Mouse (Mus musculus) heart, embryonic 14.5 days (tissue): ENCODE results near the gene Sbk3. TPM values are rescaled to one million over a fixed set of nuclear protein-coding genes. Genes with fewer than 3 reads are reported as not detected.
A peak's percentile ranks its signal among the peaks of the same experiment; 100 is the strongest.
"Not testable (repeated sequence)": the region's sequence is repeated elsewhere in the genome, so short reads cannot be mapped to it uniquely, and the experiment has no call there.

Source experiments
- ATAC-seq: fragments of 200-750 bp; cut with Nextera tagmentation; 2 replicates; pipeline ENCODE4 v1.8.0; 2017; ENCODE audit warnings: low read depth, moderate TSS enrichment; ENCODE audit not compliant: insufficient number of reproducible peaks, insufficient read depth, low FRiP score
- H3K27ac ChIP-seq, 2 experiments: fragments of 200-500 bp in 1 of 2; fragments of 300-500 bp in 1 of 2; sonication (generic) in 1 of 2; replicated peaks in 1 of 2; 2 replicates each; pipeline ENCODE4 v1.5.1; 2012 to 2014; ENCODE audit warnings: low read depth in 2 of 2, low read length in 2 of 2, control low read depth in 1 of 2, mild to moderate bottlenecking in 1 of 2, mixed read lengths in 1 of 2; ENCODE audit not compliant: control insufficient read depth in 1 of 2, insufficient read depth in 1 of 2
- H3K27me3 ChIP-seq: fragments of 300-500 bp; sonication (generic); 2 replicates; pipeline ENCODE4 v1.6.1; 2014; ENCODE audit warnings: mild to moderate bottlenecking, low read length, control low read depth; ENCODE audit not compliant: control insufficient read depth, insufficient read depth
- H3K36me3 ChIP-seq: fragments of 300-500 bp; sonication (generic); 2 replicates; pipeline ENCODE4 v1.6.1; 2014; ENCODE audit warnings: mild to moderate bottlenecking, control low read depth, low read length, mixed read lengths; ENCODE audit not compliant: control insufficient read depth, insufficient read depth
- H3K4me1 ChIP-seq, 2 experiments: fragments of 200-500 bp in 1 of 2; fragments of 300-500 bp in 1 of 2; sonication (generic) in 1 of 2; 2 replicates each; pipeline ENCODE4 v1.6.1; 2012 to 2014; ENCODE audit warnings: low read length in 2 of 2, control low read depth in 1 of 2, mixed read lengths in 1 of 2; ENCODE audit not compliant: control insufficient read depth in 2 of 2, insufficient read depth in 2 of 2
- H3K4me2 ChIP-seq: fragments of 300-500 bp; sonication (generic); 2 replicates; pipeline ENCODE4 v1.6.1; 2014; ENCODE audit warnings: mild to moderate bottlenecking, low read length
- H3K4me3 ChIP-seq, 2 experiments: fragments of 200-500 bp in 1 of 2; fragments of 300-500 bp in 1 of 2; sonication (generic) in 1 of 2; 2 replicates each; pipeline ENCODE4 v1.5.1; 2012 to 2014; ENCODE audit warnings: low read length in 2 of 2, mild to moderate bottlenecking in 2 of 2, control low read depth in 1 of 2, low read depth in 1 of 2, moderate library complexity in 1 of 2; ENCODE audit not compliant: control insufficient read depth in 1 of 2, insufficient read depth in 1 of 2
- H3K9ac ChIP-seq: fragments of 300-500 bp; sonication (generic); 2 replicates; pipeline ENCODE4 v1.6.1; 2014; ENCODE audit warnings: mild to moderate bottlenecking, low read length
- H3K9me3 ChIP-seq: fragments of 300-500 bp; sonication (generic); 2 replicates; pipeline ENCODE4 v1.6.1; 2016; ENCODE audit warnings: low read length, control low read depth; ENCODE audit not compliant: control insufficient read depth
- WGBS: fragments of 180-500 bp; shearing (Covaris S2); extraction: QIAGEN DNeasy Blood & Tissue Kit; methylation state at CpG from one replicate; pipeline ENCODE4 v1.1.7; 2014; 5-methylcytosine and 5-hydroxymethylcytosine counted together
- polyA plus RNA-seq: library from polyadenylated mRNA; unstranded; fragments of >200 nt; fragmentation: Nextera tagmentation; extraction: Ambion mirVana; gene quantifications from 2 replicates; pipeline ENCODE4 v1.2.1, GENCODE M21; 2014

Gene Sbk3
- polyA plus RNA-seq, 1 experiment from 2014 or later: 0.80 TPM

- Histone ChIP-seq H3K4me3 (peak overlapping the region; percentile 64 to 84), H3K27me3 (no peaks in the 10 kb centered on the region), H3K4me1 (peaks cover 0 to 14% of the 10 kb centered on the region in 2 experiments; a peak in 2 of 4 replicates), H3K9me3 (no peaks in the 10 kb centered on the region), H3K9ac (peak overlapping the region; percentile 76), H3K4me2 (peak overlapping the region; percentile 70), H3K27ac (peak overlapping the region; percentile 72 to 97), H3K36me3 (peaks cover 27% of the 10 kb centered on the region)
- no peak for ATAC-seq
- WGBS: 66% methylated on average over 3 of the region's 3 CpGs
Measured at GRCm38 (mm10) chr7:5016057-5016456, 45.1 kb upstream of the Sbk3 start.

GRCm38 (mm10) chr7:5015118-5016001 is 44.4 kb upstream of the Sbk3 start, which contains the start of gene Gm44973:
Gene Gm44973, plus strand, starts transcription at chr7:5015496.
- H3K9ac ChIP-seq: peak within 1 kb of the TSS; percentile 88
- peak within 1 kb of the TSS; percentile 70 for H3K4me2 ChIP-seq
- peaks cover 0 to 13% of the 10 kb centered on the region in 2 experiments; a peak in 2 of 4 replicates for H3K4me1 ChIP-seq
- under 1% methylated on average over 64 of the region's 76 CpGs for WGBS
- ATAC-seq: peak; percentile 84
- no peaks in the 10 kb centered on the region for H3K9me3 ChIP-seq
- peak within 1 kb of the TSS; percentile 64 to 84 for H3K4me3 ChIP-seq
- H3K36me3 ChIP-seq: peaks cover 34% of the 10 kb centered on the region
- peak within 1 kb of the TSS; percentile 97 to 99 for H3K27ac ChIP-seq
- no peaks in the 10 kb centered on the region for H3K27me3 ChIP-seq

GRCm38 (mm10) chr7:5014251-5015117 is 43.5 kb upstream of the Sbk3 start, which contains the start of the genes Zfp524 and Fiz1:
Gene Zfp524, plus strand, starts transcription at chr7:5014415.
Gene Fiz1, minus strand, starts transcription at chr7:5014697.
- H3K4me2 ChIP-seq: peak within 1 kb of the TSS; percentile 70
- ATAC-seq: peak; percentile 78

GRCm38 (mm10) chr7:5012681-5013513 is 41.9 kb upstream of the Sbk3 start:
- H3K9me3 ChIP-seq: no peaks in the 10 kb centered on the region
- H3K4me2 ChIP-seq: 0 out of 2 replicates have a peak overlapping the region, but pooled peaks have one; percentile 65
- ATAC-seq: no peak
- H3K4me1 ChIP-seq: peaks cover 0 to 10% of the 10 kb centered on the region in 2 experiments; a peak in 2 of 4 replicates
- no peaks in the 10 kb centered on the region for H3K27me3 ChIP-seq
- H3K4me3 ChIP-seq: no peak overlapping the region
- no peak overlapping the region for H3K9ac ChIP-seq
- H3K27ac ChIP-seq: no peak overlapping the region
- WGBS: 90% methylated on average over 27 of the region's 27 CpGs
- peaks cover 58% of the 10 kb centered on the region for H3K36me3 ChIP-seq

More at GRCm38 (mm10) chr7:5014251-5015117, 43.5 kb upstream of the Sbk3 start, which contains the start of the genes Zfp524 and Fiz1:
- H3K27ac ChIP-seq: peak within 1 kb of the TSS; percentile 97 to 99
- H3K4me1 ChIP-seq: peaks cover 0 to 11% of the 10 kb centered on the region in 2 experiments; a peak in 2 of 4 replicates
- no peaks in the 10 kb centered on the region for H3K27me3 ChIP-seq
- peak within 1 kb of the TSS; percentile 64 to 84 for H3K4me3 ChIP-seq
- H3K9ac ChIP-seq: peak within 1 kb of the TSS; percentile 88
- peaks cover 43% of the 10 kb centered on the region for H3K36me3 ChIP-seq
- WGBS: under 1% methylated on average over 42 of the region's 42 CpGs
- no peaks in the 10 kb centered on the region for H3K9me3 ChIP-seq

- WGBS: 95% methylated on average over 26 of the region's 26 CpGs
- no peak overlapping the region for H3K4me2 ChIP-seq
- H3K27ac ChIP-seq: no peak overlapping the region
- H3K9ac ChIP-seq: no peak overlapping the region
- ATAC-seq: no peak
- peaks cover 69% of the 10 kb centered on the region for H3K36me3 ChIP-seq
- no peak overlapping the region for H3K4me3 ChIP-seq
- no peaks in the 10 kb centered on the region for H3K27me3 ChIP-seq
- no peaks in the 10 kb centered on the region for H3K9me3 ChIP-seq
- H3K4me1 ChIP-seq: 0 out of 4 replicates have a peak, but pooled peaks cover 0 to 2% of the 10 kb centered on the region in 2 experiments
Measured at GRCm38 (mm10) chr7:5008229-5008628, 37.3 kb upstream of the Sbk3 start.

GRCm38 (mm10) chr7:5002876-5003275 is 31.9 kb upstream of the Sbk3 start:
- not testable (repeated sequence) for H3K4me3 ChIP-seq, H3K27me3 ChIP-seq, ATAC-seq, H3K27ac ChIP-seq, H3K9ac ChIP-seq, H3K9me3 ChIP-seq, H3K4me2 ChIP-seq, H3K4me1 ChIP-seq
- WGBS: 70% methylated on average over 8 of the region's 8 CpGs
- H3K36me3 ChIP-seq: peaks cover 15% of the 10 kb centered on the region
